Mouse (Mus musculus) embryonic facial prominence, embryonic 13.5 days (tissue): ENCODE results near the gene Gan. TPM values are rescaled to one million over a fixed set of nuclear protein-coding genes. Genes with fewer than 3 reads are reported as not detected.

Experiments used
- ATAC-seq: fragments of 200-750 bp; cut with Nextera tagmentation; 2 replicates; pipeline ENCODE4 v1.8.0; 2017; ENCODE audit warnings: low read depth; ENCODE audit not compliant: insufficient number of reproducible peaks, insufficient read depth, low FRiP score, low TSS enrichment
- H3K27ac ChIP-seq: fragments of 300-500 bp; sonication (generic); 2 replicates; pipeline ENCODE4 v1.5.1; 2015; ENCODE audit warnings: moderate library complexity, mild to moderate bottlenecking, inconsistent platforms
- H3K27me3 ChIP-seq: fragments of 300-500 bp; sonication (generic); 2 replicates; pipeline ENCODE4 v1.6.1; 2015; ENCODE audit warnings: mild to moderate bottlenecking, inconsistent platforms
- H3K36me3 ChIP-seq: fragments of 300-500 bp; sonication (generic); 2 replicates; pipeline ENCODE4 v1.6.1; 2015; ENCODE audit warnings: mild to moderate bottlenecking, inconsistent platforms
- H3K4me1 ChIP-seq: fragments of 300-500 bp; sonication (generic); 2 replicates; pipeline ENCODE4 v1.6.1; 2015; ENCODE audit warnings: inconsistent platforms
- H3K4me2 ChIP-seq: fragments of 300-500 bp; sonication (generic); 2 replicates; pipeline ENCODE4 v1.6.1; 2015; ENCODE audit warnings: moderate library complexity, mild to moderate bottlenecking, inconsistent platforms
- H3K4me3 ChIP-seq: fragments of 300-500 bp; sonication (generic); 2 replicates; pipeline ENCODE4 v1.5.1; 2015; ENCODE audit warnings: mild to moderate bottlenecking, inconsistent platforms
- H3K9ac ChIP-seq: fragments of 300-500 bp; sonication (generic); 2 replicates; pipeline ENCODE4 v1.6.1; 2015; ENCODE audit warnings: mild to moderate bottlenecking, inconsistent platforms
- H3K9me3 ChIP-seq: fragments of 300-500 bp; sonication (generic); 2 replicates; pipeline ENCODE4 v1.6.1; 2016; ENCODE audit warnings: inconsistent platforms
- WGBS: fragments of 180-500 bp; shearing (Covaris S2); methylation state at CpG from one replicate; pipeline ENCODE4 v1.1.7; 2015; ENCODE audit warnings: mixed read lengths; 5-methylcytosine and 5-hydroxymethylcytosine counted together
- polyA plus RNA-seq: library from polyadenylated mRNA; unstranded; fragments of >200 nt; fragmentation: Nextera tagmentation; extraction: Ambion mirVana; gene quantifications from 2 replicates; pipeline ENCODE4 v1.2.1, GENCODE M21; 2015

Gene Gan
- polyA plus RNA-seq, 1 experiment from 2014 or later: 3.0 TPM

DNA sequence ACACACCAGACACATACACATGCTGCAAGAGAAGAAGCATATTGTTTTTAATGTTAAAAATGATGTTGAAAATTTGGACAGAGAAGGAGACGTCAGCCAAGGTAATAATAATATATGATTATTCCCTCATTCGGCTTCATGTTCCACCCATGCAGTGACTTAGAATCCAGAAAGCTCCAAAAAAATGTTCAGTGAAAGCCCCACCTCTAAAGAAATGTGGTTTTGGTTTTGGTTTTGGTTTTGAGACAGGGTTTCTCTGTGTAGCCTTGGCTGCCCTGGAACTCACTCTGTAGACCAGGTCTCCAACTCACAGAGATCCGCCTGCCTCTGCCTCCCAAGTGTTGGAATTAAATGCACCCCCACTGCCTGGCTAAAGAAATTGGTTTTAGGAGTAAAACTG lies 32.1 kb upstream of the Gan start:
- no peaks in the 10 kb centered on the region for H3K9me3 ChIP-seq
- H3K36me3 ChIP-seq: no peaks in the 10 kb centered on the region
- ATAC-seq: no peak
- no peak overlapping the region for H3K4me3 ChIP-seq
- H3K9ac ChIP-seq: no peak overlapping the region
- H3K27me3 ChIP-seq: no peaks in the 10 kb centered on the region
- 91% methylated on average over 3 of the region's 3 CpGs for WGBS
- peaks cover 5% of the 10 kb centered on the region; the same call in 1 of the 2 replicates for H3K4me1 ChIP-seq
- H3K4me2 ChIP-seq: no peak overlapping the region
- H3K27ac ChIP-seq: no peak overlapping the region

DNA sequence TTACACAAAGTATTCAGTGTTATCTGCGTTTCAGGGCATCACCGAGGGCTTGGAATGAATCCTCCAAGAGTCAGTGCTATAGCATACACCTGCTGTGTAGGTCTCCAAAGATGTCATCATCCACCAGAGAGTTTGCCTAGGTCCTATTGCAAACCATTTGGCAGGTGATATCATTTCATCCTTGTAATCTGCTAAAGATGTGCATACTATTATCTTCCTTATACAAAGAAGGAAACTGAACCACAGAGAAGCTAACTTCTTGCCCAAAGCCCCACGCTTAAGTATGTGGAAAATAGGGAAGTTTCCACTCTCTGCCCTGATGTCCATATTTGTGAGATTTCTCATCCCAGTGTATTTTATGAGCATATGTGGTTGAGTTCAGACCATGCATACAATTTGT lies 31.5 kb upstream of the Gan start:
- H3K4me2 ChIP-seq: no peak overlapping the region
- no peaks in the 10 kb centered on the region for H3K27me3 ChIP-seq
- H3K9me3 ChIP-seq: no peaks in the 10 kb centered on the region
- H3K4me1 ChIP-seq: peaks cover 5% of the 10 kb centered on the region; the same call in 1 of the 2 replicates
- WGBS: 95% methylated on average over 3 of the region's 3 CpGs
- no peak overlapping the region for H3K9ac ChIP-seq
- no peaks in the 10 kb centered on the region for H3K36me3 ChIP-seq
- no peak overlapping the region for H3K4me3 ChIP-seq
- ATAC-seq: no peak
- H3K27ac ChIP-seq: no peak overlapping the region

DNA sequence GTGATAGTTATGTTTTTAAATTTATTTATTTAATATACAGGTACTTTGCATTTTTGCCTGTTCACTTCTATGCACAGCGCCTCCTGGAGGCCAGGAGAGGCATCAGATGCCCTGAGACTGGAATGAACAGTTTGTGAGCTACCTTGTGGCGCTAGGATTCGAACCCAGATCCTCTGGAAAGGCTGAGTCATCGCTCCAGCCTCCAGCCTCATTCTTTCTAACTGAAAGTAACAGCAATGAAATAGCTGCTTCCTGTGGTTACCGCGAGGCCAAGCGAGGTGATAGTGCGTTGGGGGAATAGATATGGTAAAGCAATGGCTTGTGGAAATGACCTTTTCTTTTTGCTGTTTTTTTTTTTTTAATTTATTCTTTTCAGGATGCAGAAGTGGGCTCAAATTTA lies 30.9 kb upstream of the Gan start:
- H3K27me3 ChIP-seq: no peaks in the 10 kb centered on the region
- no peak overlapping the region for H3K27ac ChIP-seq
- H3K9me3 ChIP-seq: no peaks in the 10 kb centered on the region
- peaks cover 5% of the 10 kb centered on the region; the same call in 1 of the 2 replicates for H3K4me1 ChIP-seq
- ATAC-seq: no peak
- no peak overlapping the region for H3K4me3 ChIP-seq
- H3K9ac ChIP-seq: no peak overlapping the region
- H3K36me3 ChIP-seq: no peaks in the 10 kb centered on the region
- WGBS: 84% methylated on average over 8 of the region's 8 CpGs
- no peak overlapping the region for H3K4me2 ChIP-seq

DNA sequence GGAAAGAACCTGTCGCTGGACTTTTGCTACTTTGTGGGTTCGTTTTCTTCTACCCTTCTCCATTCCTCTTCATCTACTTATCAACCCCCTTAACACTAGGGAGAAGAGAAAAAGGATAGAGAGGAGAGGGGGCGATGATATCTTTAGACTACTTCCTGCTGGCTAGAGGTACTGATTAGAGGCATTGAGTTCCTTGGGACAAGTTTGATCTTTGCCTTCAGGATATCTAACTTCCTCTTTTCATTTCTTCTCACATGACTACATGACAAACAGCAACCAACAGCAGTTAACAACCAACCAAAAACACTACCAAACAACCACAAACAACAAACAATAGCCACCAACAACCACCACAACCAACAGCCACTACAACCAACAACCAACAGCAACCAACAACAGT lies 24.2 kb upstream of the Gan start:
- H3K27ac ChIP-seq: no peak overlapping the region
- no peak for ATAC-seq
- no peaks in the 10 kb centered on the region for H3K27me3 ChIP-seq
- H3K4me3 ChIP-seq: no peak overlapping the region
- no peak overlapping the region for H3K9ac ChIP-seq
- peaks cover 7% of the 10 kb centered on the region; the same call in 1 of the 2 replicates for H3K4me1 ChIP-seq
- H3K36me3 ChIP-seq: no peaks in the 10 kb centered on the region
- 87% methylated on average over 3 of the region's 3 CpGs for WGBS
- no peaks in the 10 kb centered on the region for H3K9me3 ChIP-seq
- H3K4me2 ChIP-seq: no peak overlapping the region

DNA sequence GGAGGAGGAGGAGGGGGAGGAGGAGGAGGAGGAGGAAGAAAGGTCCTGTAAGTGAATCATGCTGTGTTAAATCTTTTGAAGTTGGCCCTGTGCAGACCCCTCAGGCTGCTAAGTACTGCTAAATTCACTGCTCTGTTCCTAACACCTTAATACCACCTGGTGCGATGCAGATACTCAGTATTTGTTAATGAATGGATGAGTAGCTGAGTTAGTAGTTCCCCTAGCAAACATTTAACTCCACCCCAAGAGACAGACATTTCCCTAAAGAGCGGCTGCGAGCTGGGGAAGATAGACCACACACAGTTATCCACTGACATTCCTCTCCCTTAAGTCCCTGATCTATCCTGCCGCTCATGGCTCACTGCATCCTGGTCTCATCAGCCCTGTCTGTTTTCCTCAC lies 21.6 kb upstream of the Gan start:
- 11% methylated on average over 4 of the region's 4 CpGs for WGBS
- Histone ChIP-seq H3K36me3 (no peaks in the 10 kb centered on the region), H3K4me1 (peaks cover 7% of the 10 kb centered on the region; the same call in 1 of the 2 replicates), H3K9ac (no peak overlapping the region), H3K4me2 (no peak overlapping the region), H3K4me3 (no peak overlapping the region), H3K27ac (no peak overlapping the region), H3K27me3 (no peaks in the 10 kb centered on the region), H3K9me3 (no peaks in the 10 kb centered on the region)
- no peak for ATAC-seq

DNA sequence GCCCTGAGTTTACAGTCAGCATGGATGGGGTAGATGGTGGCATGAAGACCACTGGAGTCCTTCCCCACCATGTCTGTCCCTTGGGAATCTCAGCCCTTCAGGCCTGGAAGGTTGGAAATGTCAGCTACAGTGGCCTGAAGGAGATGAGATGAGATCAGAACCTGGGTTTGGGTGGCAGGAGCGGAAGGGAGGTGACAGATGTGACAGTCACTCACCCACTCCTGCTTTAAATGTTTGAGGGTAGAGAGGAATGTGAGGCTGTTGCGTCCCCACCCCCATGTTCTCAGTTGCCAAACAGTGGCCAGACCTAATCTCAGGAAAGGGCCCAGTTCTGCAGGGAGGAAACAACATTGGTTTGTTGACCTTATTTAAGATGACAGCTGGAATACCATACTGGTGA lies 21.2 kb upstream of the Gan start:
- H3K4me3 ChIP-seq: no peak overlapping the region
- H3K36me3 ChIP-seq: no peaks in the 10 kb centered on the region
- 51% methylated on average over 2 of the region's 2 CpGs for WGBS
- peaks cover 7% of the 10 kb centered on the region; the same call in 1 of the 2 replicates for H3K4me1 ChIP-seq
- ATAC-seq: no peak
- H3K27me3 ChIP-seq: no peaks in the 10 kb centered on the region
- no peak overlapping the region for H3K4me2 ChIP-seq
- no peak overlapping the region for H3K9ac ChIP-seq
- H3K27ac ChIP-seq: no peak overlapping the region
- no peaks in the 10 kb centered on the region for H3K9me3 ChIP-seq

DNA sequence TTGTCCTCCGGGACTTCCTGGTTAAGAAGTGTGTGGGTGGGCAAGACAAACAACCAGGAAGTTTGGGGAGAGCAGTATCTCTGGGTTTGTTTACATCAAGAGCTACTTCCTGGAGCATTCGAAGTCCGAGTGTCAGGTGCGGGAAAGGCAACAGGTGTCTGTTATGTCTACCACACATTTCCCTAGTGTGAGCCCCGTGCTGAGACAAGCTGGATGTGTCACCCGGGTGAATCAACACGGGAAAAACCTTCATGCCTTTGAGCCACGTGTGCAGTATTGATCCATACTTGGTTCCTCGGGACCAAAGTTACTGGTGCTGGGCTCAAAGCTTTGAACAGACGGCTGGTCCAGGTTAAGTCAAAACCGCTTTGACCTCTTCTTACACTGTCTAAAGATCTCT lies 20.6 kb upstream of the Gan start:
- Histone ChIP-seq H3K27me3 (no peaks in the 10 kb centered on the region), H3K4me1 (peaks cover 7% of the 10 kb centered on the region; the same call in 1 of the 2 replicates), H3K9ac (no peak overlapping the region), H3K27ac (no peak overlapping the region), H3K36me3 (no peaks in the 10 kb centered on the region), H3K9me3 (no peaks in the 10 kb centered on the region), H3K4me2 (no peak overlapping the region), H3K4me3 (no peak overlapping the region)
- ATAC-seq: no peak
- WGBS: 64% methylated on average over 11 of the region's 11 CpGs

DNA sequence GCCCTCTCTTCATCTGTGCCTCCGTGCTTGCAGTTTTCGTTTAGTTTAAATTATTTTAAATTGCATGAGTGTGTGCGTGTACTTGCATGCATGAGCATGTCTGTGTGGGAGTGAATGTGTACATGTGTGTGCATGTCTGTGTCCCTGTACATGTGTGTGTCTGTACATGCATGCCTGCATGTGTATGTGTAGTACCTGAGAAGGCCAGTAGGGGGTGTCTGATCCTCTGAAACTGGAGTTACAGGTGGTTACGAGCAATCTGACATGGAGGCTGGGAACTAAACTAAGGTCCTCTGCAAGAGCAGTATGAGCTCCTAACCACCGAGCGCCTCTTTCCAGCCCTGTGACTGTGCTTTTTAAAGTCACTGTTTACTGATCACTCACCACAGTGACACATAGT lies 9.4 kb upstream of the Gan start:
- WGBS: 91% methylated on average over 6 of the region's 6 CpGs

DNA sequence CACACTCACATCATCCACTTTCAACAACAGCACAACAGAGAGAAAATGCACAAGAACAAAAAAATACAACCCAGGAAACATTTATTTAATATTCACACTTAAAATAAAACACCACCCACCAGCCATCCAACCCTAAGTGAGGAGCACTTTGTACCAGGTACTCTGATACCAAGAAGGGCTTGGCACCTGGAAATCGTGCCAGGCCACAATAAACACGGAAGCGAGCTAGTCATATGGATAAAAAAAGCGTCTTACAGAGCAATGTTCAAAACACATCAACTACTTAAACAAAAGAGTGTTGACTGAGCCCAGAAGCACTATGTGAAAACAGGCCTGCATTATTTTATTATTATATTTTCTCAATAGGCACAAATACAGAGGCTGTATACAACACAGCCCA lies 1.8 kb upstream of the Gan start:
- Histone ChIP-seq H3K27me3 (no peaks in the 10 kb centered on the region), H3K9me3 (no peaks in the 10 kb centered on the region), H3K4me1 (peaks cover 22% of the 10 kb centered on the region), H3K9ac (no peak overlapping the region), H3K4me3 (no peak overlapping the region), H3K27ac (no peak overlapping the region), H3K4me2 (peak overlapping the region; percentile 90; the same call in 1 of the 2 replicates), H3K36me3 (no peaks in the 10 kb centered on the region)
- ATAC-seq: no peak
- 92% methylated on average over 4 of the region's 4 CpGs for WGBS

More for the DNA sequence above, 9.4 kb upstream of the Gan start:
- Histone ChIP-seq H3K27ac (no peak overlapping the region), H3K27me3 (no peaks in the 10 kb centered on the region), H3K36me3 (no peaks in the 10 kb centered on the region), H3K4me3 (no peak overlapping the region), H3K9ac (no peak overlapping the region), H3K4me2 (no peak overlapping the region), H3K4me1 (no peaks in the 10 kb centered on the region), H3K9me3 (no peaks in the 10 kb centered on the region)
- no peak for ATAC-seq

DNA sequence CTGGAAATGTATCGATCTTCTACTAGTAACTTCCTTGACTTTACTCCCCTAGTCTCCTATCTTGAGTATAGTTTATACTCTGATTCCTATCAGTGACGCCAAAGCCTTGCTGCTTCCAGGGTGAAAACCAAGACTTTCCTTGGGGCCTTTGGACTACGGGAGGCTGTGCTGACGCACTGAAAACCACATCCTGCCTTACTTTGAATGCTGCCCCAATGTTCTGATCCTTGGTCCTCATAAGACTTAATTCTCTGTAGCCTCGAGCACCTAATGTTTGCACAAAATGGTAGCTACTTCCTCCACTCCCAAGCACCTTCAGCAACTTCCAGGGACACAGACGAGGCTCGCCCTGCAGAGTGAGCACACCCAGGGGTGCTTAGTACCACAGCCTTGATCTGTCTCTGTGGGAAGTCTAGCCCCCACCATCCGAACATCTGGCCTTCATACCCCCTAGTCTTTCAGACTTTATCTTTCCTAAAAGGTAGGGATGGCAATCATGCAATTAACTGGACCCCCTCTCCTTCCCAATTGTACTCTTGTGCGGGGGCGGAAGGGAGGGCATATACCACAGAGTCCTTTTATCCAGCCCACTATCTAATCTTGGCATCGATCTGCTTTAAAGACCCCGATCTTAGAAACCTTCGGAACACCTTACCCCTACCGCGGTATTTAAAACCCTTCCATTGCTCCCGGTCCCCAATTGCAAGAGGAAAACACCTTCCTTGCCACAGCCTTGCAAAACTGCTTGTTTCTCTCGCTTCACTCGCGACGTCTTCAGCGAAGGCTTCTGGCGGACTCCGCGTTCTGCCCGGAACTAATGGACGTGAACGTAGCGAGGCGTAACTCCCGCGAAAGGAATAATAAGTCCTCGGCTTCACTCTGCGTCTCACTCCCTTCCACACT lies 818 bp upstream of the Gan start:
- H3K36me3 ChIP-seq: no peaks in the 10 kb centered on the region
- ATAC-seq: no peak
- no peaks in the 10 kb centered on the region for H3K9me3 ChIP-seq
- H3K9ac ChIP-seq: peak overlapping the region; percentile 89
- WGBS: 12% methylated on average over 33 of the region's 33 CpGs
- H3K27me3 ChIP-seq: no peaks in the 10 kb centered on the region
- peak overlapping the region; percentile 90 for H3K27ac ChIP-seq
- H3K4me2 ChIP-seq: peak overlapping the region; percentile 90
- H3K4me3 ChIP-seq: peak overlapping the region; percentile 84
- peaks cover 22% of the 10 kb centered on the region for H3K4me1 ChIP-seq

DNA sequence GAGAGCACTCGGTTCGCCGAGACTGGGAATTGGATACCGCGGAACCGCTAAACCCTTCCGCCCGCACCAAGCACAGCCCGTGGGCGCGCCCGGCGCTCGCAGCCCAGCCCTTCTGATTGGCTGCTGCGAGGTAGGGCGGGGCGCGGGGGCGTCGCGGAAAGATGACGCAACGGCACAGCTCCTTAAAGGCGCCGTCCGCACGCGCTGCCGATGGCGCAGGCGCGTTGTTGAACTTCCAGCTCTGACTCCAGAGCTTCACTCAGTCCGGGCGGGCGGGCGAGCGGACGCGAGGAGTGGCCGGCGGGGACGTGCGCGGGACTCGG lies 205 bp upstream of the Gan start:
- Histone ChIP-seq H3K9me3 (no peaks in the 10 kb centered on the region), H3K27ac (peak overlapping the region; percentile 90), H3K36me3 (no peaks in the 10 kb centered on the region), H3K9ac (peak overlapping the region; percentile 89), H3K4me3 (peak overlapping the region; percentile 84), H3K4me2 (peak overlapping the region; percentile 90), H3K27me3 (no peaks in the 10 kb centered on the region), H3K4me1 (peaks cover 22% of the 10 kb centered on the region)
- ATAC-seq: peak; percentile 95
- under 1% methylated on average over 41 of the region's 45 CpGs for WGBS

DNA sequence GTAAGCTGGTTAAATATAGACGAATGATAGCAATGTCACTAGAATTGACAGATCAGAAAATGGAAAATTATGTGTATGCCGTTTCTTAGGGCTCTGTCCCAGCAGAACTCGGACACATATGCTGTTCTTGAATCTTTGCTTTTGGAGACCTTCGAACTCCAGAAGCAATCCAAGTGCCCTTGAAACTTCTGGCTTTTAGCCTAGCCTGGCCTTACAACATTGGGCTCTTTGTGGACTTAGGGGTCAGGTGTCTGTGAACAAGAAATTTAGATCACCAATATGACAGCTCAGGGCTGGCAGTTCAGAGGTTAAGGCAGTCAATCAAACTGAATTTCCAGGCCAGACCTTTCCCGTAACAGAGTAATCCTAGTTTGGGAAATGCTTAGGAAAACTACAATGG lies 1.1 kb downstream of the Gan start:
- Histone ChIP-seq H3K4me1 (peaks cover 22% of the 10 kb centered on the region), H3K9ac (peak overlapping the region; percentile 89), H3K4me3 (peak overlapping the region; percentile 84), H3K4me2 (peak overlapping the region; percentile 90), H3K36me3 (no peaks in the 10 kb centered on the region), H3K27ac (no peak overlapping the region), H3K27me3 (no peaks in the 10 kb centered on the region), H3K9me3 (no peaks in the 10 kb centered on the region)
- 59% methylated on average over 5 of the region's 5 CpGs for WGBS
- ATAC-seq: no peak
